Comparison of ENCODE assay signal across 28 mouse cellular contexts in the genomic region with DNA sequence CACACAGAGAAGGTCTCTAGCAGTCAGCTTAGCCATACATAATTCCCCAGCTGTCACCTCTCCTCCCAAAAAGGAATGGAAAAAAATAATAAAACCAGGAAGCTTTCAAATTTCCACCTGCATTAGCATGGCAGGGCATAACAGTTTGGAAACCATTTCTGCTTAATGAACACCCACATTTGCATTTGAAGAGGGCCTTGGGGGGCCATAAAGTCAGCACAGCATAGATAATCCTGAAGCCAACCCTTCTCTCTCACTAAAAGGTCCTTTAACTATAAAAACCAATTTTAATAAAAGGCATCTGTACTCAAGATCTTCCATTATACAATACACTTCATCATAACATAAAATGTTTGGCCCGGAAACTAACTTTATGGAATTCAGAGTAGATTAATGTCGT.
"Had no signal": no experiment of that assay in that cellular context is flagged by ENCODE, and none has a peak within 500 bp of the region (broad histone marks: within the 10 kb centered on the region; RNA-seq: fewer than 3 reads in every experiment).

No protein-coding gene starts in this region.

- H3K4me1 ChIP-seq: embryonic facial prominence, embryonic 10.5 days; embryonic facial prominence, embryonic 15.5 days had no signal

- H3K9ac ChIP-seq: embryonic facial prominence, embryonic 12.5 days; embryonic facial prominence, embryonic 13.5 days; embryonic facial prominence, embryonic 15.5 days; forebrain, embryonic 12.5 days; forebrain, embryonic 13.5 days; forebrain, embryonic 15.5 days; forebrain, postnatal 0 days had no signal

- H3K27me3 ChIP-seq: embryonic facial prominence, embryonic 12.5 days; embryonic facial prominence, embryonic 13.5 days; embryonic facial prominence, embryonic 15.5 days; forebrain, embryonic 12.5 days; forebrain, embryonic 13.5 days; forebrain, embryonic 15.5 days had no signal

- ATAC-seq: forebrain, embryonic 13.5 days; forebrain, embryonic 14.5 days; forebrain, embryonic 15.5 days; forebrain, embryonic 16.5 days; forebrain, postnatal 0 days had no signal

- DNase-seq: cerebellum, adult 8-10 months; cerebellum, adult 9-10 months; cerebellum, adult 9-11 months; cerebellum, postnatal 10 days; cerebellum, postnatal 14 days; cerebellum, postnatal 25 days; cerebellum, postnatal 36 days; embryo, embryonic 11 days; forebrain, postnatal 0 days; gastrocnemius, adult 2 months; gastrocnemius, postnatal 10 days; gastrocnemius, postnatal 14 days; gastrocnemius, postnatal 25 days; gastrocnemius, postnatal 36 days; heart, adult 11 months; heart, adult 18-20 months; heart, adult 2 months had no signal

- H3K36me3 ChIP-seq: embryonic facial prominence, embryonic 10.5 days; embryonic facial prominence, embryonic 12.5 days; embryonic facial prominence, embryonic 13.5 days; embryonic facial prominence, embryonic 15.5 days; forebrain, embryonic 10.5 days; forebrain, embryonic 12.5 days; forebrain, embryonic 15.5 days had no signal

- H3K27ac ChIP-seq: embryonic facial prominence, embryonic 10.5 days; embryonic facial prominence, embryonic 12.5 days; embryonic facial prominence, embryonic 13.5 days; embryonic facial prominence, embryonic 15.5 days; forebrain, embryonic 10.5 days; forebrain, embryonic 12.5 days; forebrain, embryonic 13.5 days; forebrain, embryonic 15.5 days; gastrocnemius, adult 2 months; heart, adult 2 months had no signal

- H3K9me3 ChIP-seq: embryonic facial prominence, embryonic 12.5 days; embryonic facial prominence, embryonic 13.5 days; embryonic facial prominence, embryonic 15.5 days; forebrain, embryonic 12.5 days; forebrain, embryonic 13.5 days; forebrain, embryonic 15.5 days had no signal

- H3K4me3 ChIP-seq: embryonic facial prominence, embryonic 10.5 days; embryonic facial prominence, embryonic 12.5 days; embryonic facial prominence, embryonic 13.5 days; embryonic facial prominence, embryonic 15.5 days; erythroblast, embryonic 14.5 days; forebrain, embryonic 10.5 days; forebrain, embryonic 12.5 days; forebrain, embryonic 13.5 days; forebrain, embryonic 15.5 days; gastrocnemius, adult 2 months; heart, adult 2 months had no signal

- H3K4me2 ChIP-seq: embryonic facial prominence, embryonic 12.5 days; embryonic facial prominence, embryonic 13.5 days; embryonic facial prominence, embryonic 15.5 days; forebrain, embryonic 12.5 days; forebrain, embryonic 13.5 days; forebrain, embryonic 15.5 days had no signal
